Mouse (Mus musculus) midbrain, embryonic 10.5 days (tissue): ENCODE measurements around the gene Jsrp1. TPM values are rescaled to one million over a fixed set of nuclear protein-coding genes. Genes with fewer than 3 reads are reported as not detected.
"Not testable (repeated sequence)": the region's sequence is repeated elsewhere in the genome, so short reads cannot be mapped to it uniquely, and the experiment has no call there.

ENCODE experiments used
- DNase-seq: peaks from one replicate; pipeline ENCODE4 v3.0.0-alpha.2; 2017; ENCODE audit warnings: low spot score
- H3K27ac ChIP-seq: fragments of 300-500 bp; sonication (generic); replicated peaks from 2 replicates; pipeline ENCODE4 v1.5.1; 2016; ENCODE audit warnings: mild to moderate bottlenecking
- H3K27me3 ChIP-seq: fragments of 300-500 bp; sonication (generic); 2 replicates; pipeline ENCODE4 v1.6.1; 2016; ENCODE audit warnings: low read depth, mild to moderate bottlenecking; ENCODE audit not compliant: poor library complexity, severe bottlenecking
- H3K36me3 ChIP-seq: fragments of 300-500 bp; sonication (generic); 2 replicates; pipeline ENCODE4 v1.6.1; 2016; ENCODE audit warnings: mild to moderate bottlenecking, moderate library complexity
- H3K4me1 ChIP-seq: fragments of 300-500 bp; sonication (generic); 2 replicates; pipeline ENCODE4 v1.6.1; 2016
- H3K4me3 ChIP-seq: fragments of 300-500 bp; sonication (generic); 2 replicates; pipeline ENCODE4 v1.5.1; 2016; ENCODE audit warnings: mild to moderate bottlenecking, moderate library complexity
- H3K9me3 ChIP-seq: fragments of 300-500 bp; sonication (generic); replicated peaks from 2 replicates; pipeline ENCODE4 v1.6.1; 2016; ENCODE audit warnings: mild to moderate bottlenecking
- WGBS: fragments of 180-500 bp; shearing (Covaris S2); methylation state at CpG from one replicate; pipeline ENCODE4 v1.1.7; 2016; 5-methylcytosine and 5-hydroxymethylcytosine counted together
- polyA plus RNA-seq: library from polyadenylated mRNA; unstranded; fragments of >200 nt; fragmentation: Nextera tagmentation; extraction: Ambion mirVana; gene quantifications from 2 replicates; pipeline ENCODE4 v1.2.1, GENCODE M21; 2016

Jsrp1 gene
- polyA plus RNA-seq, 1 experiment from 2014 or later, result 0.44 TPM

DNA sequence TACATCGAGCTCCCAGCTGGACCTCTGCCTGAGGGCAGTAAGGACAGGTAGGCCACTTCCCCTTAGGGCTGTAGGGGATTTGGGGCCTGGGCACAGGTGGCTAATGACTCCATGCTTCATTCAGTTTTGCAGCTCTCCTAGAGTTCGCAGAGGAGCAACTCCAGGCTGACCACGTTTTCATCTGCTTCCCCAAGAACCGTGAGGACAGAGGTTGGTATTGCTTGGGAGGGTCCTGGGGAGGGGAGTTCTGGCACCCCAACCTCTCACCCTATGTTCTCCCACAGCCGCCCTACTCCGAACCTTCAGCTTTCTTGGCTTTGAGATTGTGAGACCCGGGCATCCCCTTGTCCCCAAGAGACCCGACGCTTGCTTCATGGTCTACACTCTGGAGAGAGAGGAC is 15.3 kb upstream of the Jsrp1 start:
- Histone ChIP-seq H3K4me3 (peak overlapping the region; percentile 93), H3K4me1 (peaks cover 66% of the 10 kb centered on the region), H3K36me3 (peaks cover 31% of the 10 kb centered on the region)
- not testable (repeated sequence) for H3K9me3 ChIP-seq, H3K27me3 ChIP-seq, DNase-seq, H3K27ac ChIP-seq
- WGBS, result 87% methylated on average over 9 of the region's 9 CpGs

DNA sequence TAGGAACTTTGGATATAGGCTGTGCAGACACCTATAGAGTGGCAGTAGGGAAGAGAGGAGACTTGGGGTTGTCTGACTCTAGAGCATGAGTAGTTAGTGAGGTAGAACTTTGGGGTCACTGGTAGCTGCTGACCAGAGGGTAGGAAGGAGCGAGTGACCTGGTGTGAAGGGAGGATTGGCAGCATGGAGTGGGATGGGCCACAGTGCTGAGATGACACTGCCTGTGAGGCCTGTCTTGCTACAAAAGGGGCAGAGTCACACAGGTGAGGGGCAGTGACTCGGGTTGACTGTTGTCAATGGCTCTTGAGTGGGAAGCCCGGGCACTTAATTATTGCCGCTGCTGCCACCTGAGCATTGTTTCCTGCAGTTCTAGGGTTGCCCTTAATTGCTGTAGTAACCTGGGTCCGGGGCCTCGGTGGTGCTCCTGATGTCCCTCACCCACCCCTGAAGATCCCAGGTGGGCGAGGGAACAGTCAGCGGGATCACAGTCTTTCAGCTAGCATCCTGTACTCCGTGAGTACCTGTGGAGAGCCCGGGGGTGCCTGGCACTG is 14.6 kb upstream of the Jsrp1 start:
- H3K4me1 ChIP-seq, result peaks cover 60% of the 10 kb centered on the region
- no peak for DNase-seq
- H3K27ac ChIP-seq, result no peak overlapping the region
- H3K9me3 ChIP-seq, result no peaks in the 10 kb centered on the region
- H3K4me3 ChIP-seq, result peak overlapping the region; percentile 93
- 90% methylated on average over 10 of the region's 10 CpGs for WGBS
- peaks cover 31% of the 10 kb centered on the region for H3K36me3 ChIP-seq
- peaks cover 2% of the 10 kb centered on the region; the same call in 1 of the 2 replicates for H3K27me3 ChIP-seq

DNA sequence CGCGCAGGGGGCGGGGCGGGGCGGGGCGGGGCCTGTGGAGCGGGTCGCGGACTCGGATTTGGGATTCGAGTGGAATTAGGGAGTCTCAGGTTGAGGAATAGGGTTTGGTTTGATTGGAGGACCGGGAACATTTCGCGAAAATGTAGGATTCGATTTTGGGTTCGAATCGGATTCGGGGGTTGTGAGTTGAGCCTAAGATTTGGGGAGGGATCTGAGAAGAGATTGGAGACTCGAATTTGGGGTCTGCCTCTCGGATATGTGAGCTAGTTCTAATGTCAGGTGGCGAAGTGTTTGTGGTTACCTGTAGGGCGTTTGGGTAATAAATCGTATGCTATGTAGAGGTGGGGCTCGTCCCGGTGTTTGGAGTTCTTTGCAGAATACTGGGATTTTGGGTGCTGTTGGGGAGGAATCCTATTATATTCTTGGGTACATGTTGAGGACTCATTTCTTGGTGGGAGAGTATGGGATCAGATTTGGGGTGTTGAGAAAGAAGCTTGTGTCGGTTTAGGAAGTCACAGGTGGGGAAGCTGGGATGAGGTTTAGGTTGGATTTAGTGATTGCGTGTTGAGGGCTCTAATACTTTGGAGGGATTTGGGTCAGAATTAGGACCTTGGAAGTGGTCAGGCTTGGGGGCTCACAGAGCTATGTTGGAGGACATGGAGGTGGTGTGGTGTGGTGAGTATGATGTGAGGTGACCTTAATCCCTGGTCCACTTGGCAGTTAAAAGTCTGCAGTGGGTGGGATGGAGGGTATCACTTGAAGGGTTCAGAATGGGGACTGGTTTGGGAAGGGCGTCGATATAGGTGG is 14.0 kb upstream of the Jsrp1 start:
- DNase-seq, result no peak
- Histone ChIP-seq H3K36me3 (peaks cover 31% of the 10 kb centered on the region), H3K4me1 (peaks cover 53% of the 10 kb centered on the region), H3K27ac (peak overlapping the region; percentile 96), H3K27me3 (no peaks in the 10 kb centered on the region), H3K4me3 (peak overlapping the region; percentile 93), H3K9me3 (no peaks in the 10 kb centered on the region)
- WGBS, result 8% methylated on average over 29 of the region's 29 CpGs

DNA sequence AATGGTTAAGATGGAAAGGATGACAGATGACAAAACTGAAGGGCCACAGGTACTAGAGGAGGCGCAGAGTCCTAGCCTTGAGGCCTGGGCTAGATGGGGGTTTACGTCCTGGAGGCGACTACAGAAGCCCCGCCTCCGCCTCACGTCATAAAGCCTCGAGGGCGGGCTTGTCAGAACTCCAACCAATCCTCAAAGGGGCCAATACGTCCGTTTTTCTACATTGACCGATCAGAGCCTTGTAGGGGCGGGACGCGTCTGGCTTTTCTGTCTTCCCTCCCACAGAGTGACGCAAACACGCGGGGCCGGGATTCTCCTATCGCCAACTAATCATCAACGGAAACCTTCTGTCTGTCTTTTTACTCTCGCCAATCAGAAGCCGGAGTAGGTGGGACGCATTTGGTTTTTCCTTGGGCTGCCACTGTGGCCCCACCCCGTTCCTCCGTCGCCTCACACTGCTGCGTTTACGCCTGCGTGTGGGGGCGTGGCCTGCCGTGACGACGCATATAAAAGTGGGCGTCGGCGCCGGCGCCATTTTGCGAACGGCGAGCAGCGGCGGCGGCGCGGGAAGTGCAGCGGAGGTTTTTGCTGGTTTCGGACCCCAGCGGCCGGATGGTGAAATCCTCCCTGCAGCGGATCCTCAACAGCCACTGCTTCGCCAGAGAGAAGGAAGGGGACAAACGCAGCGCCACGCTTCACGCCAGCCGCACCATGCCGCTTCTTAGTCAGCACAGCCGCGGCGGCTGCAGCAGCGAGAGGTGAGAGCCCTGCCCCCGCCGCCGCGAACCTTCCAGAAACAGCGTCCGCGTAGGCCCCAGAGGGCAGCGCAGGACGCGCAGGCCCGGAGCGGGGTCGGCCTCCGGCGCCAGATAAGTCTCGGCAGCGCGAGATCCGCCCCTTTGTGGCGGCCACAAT is 13.1 kb upstream of the Jsrp1 start, which contains the start of gene Oaz1:
Gene Oaz1 (plus strand): TSS at position 506 of the 912 bp plus-strand sequence.
- H3K27me3 ChIP-seq, result no peaks in the 10 kb centered on the region
- under 1% methylated on average over 80 of the region's 82 CpGs for WGBS
- DNase-seq, result peak; percentile 98
- H3K9me3 ChIP-seq, result no peaks in the 10 kb centered on the region
- H3K36me3 ChIP-seq, result peaks cover 31% of the 10 kb centered on the region
- H3K27ac ChIP-seq, result peak within 1 kb of the TSS; percentile 96
- H3K4me3 ChIP-seq, result peak within 1 kb of the TSS; percentile 93
- peaks cover 45% of the 10 kb centered on the region for H3K4me1 ChIP-seq

DNA sequence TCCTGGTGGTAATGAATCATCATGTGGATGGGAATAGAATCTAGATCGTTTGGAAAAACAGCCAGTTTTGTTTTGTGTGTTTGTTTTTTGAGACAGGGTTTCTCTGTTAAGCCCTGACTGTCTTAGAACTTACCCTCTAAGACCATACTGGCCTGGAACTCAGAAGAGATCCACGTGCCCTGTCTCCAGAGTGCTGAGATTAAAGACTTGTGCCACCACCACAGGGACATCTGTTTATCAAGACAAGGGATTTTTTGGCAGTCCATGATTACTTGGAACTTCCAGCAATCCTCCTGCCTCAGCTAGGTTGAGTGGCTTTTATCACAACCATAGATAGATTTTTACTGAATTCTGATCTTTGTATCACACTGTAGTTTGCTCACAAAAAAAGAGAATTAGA is 11.5 kb upstream of the Jsrp1 start:
- no peak for DNase-seq
- 85% methylated on average over 2 of the region's 2 CpGs for WGBS
- Histone ChIP-seq H3K4me1 (peaks cover 29% of the 10 kb centered on the region), H3K36me3 (peaks cover 21% of the 10 kb centered on the region), H3K27ac (no peak overlapping the region), H3K9me3 (no peaks in the 10 kb centered on the region), H3K27me3 (no peaks in the 10 kb centered on the region), H3K4me3 (no peak overlapping the region)

DNA sequence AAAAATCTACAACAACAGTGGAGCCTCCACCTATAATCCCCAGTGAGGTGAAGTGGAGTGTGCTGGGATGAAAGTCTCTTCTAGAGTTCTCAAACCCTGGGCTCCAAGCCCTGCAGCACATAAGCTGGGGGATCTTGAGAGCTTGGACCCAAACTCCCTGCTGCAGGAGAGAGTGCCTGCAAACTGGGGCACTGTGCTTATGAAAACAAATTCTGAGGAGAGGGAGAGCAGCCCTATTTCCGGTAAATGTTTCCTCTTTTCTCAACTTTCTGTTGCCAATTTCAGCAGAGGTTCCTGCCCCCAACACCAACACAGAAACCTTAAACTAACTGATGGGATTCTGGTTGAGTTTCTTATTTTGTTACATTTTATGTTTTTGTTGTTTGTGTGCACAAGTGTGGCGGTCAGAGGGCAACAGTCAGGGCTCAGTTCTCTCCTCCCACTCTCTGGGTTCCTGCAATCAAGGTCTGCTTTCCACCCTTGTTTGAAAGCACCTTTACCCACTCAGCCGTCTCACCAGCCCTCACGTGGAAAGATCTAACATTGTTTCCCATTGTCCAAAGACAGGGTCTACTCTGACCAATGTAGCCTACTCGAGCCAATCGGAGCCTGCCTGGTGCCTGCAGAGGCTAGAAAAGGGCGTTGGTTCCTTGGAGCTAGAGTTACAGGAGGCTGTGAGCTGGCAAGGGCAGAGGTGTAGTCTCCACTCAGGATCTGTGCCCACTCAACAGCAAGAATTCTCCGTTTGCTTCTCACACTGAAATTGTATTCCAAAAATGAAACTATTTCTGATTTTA is 10.7 kb upstream of the Jsrp1 start:
- 0 out of 2 replicates have a peak overlapping the region, but pooled peaks have one; percentile 9 for H3K4me3 ChIP-seq
- H3K27ac ChIP-seq, result no peak overlapping the region
- no peak for DNase-seq
- 72% methylated on average over 8 of the region's 8 CpGs for whole genome bisulfite sequencing
- H3K9me3 ChIP-seq, result no peaks in the 10 kb centered on the region
- H3K36me3 ChIP-seq, result peaks cover 13% of the 10 kb centered on the region
- no peaks in the 10 kb centered on the region for H3K27me3 ChIP-seq
- H3K4me1 ChIP-seq, result peaks cover 22% of the 10 kb centered on the region

DNA sequence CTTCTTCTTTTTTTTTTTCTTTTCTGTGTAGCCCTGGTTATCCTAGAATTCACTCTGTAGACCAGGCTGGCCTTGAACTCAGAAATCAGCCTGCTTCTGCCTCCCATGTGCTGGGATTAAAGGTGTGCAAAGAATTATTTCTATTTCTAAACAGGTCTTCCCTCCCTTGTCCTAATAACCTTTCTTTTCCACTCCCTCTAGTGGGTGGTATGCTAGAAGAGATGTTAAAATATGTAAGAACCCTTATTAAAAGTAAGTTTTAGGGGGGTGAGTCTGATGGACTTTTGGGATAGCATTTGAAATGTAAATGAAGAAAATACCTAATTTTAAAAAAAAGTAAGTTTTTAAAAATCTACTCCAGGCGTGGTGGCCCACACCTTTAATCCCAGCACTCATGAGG is 10.0 kb upstream of the Jsrp1 start:
- peaks cover 8% of the 10 kb centered on the region for H3K36me3 ChIP-seq
- no peak overlapping the region for H3K27ac ChIP-seq
- H3K4me1 ChIP-seq, result peaks cover 18% of the 10 kb centered on the region
- DNase-seq, result no peak
- H3K27me3 ChIP-seq, result no peaks in the 10 kb centered on the region
- no peak overlapping the region for H3K4me3 ChIP-seq
- whole genome bisulfite sequencing, result 91% methylated on average over 1 of the region's 1 CpGs
- no peaks in the 10 kb centered on the region for H3K9me3 ChIP-seq

DNA sequence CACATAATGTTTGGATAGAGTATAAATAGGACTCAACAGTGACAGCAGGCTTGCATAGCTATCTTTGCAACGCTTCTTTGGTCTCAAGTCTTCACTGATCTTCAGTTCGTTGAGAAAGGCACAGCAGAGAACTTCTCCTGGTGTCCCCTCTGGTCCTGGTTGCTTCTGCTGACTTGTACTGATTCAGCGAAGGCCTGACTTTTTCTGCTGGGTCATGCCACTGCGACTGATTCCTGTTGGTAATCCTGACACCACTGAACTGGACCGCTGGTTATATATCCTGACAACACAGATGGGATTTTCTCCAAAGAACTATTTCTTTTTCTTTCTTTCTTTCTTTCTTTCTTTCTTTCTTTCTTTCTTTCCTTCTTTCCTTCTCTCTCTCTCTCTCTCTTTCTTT is 9.2 kb upstream of the Jsrp1 start:
- no peak for DNase-seq
- H3K9me3 ChIP-seq, result no peaks in the 10 kb centered on the region
- H3K27me3 ChIP-seq, result no peaks in the 10 kb centered on the region
- H3K27ac ChIP-seq, result no peak overlapping the region
- H3K36me3 ChIP-seq, result no peaks in the 10 kb centered on the region
- 94% methylated on average over 5 of the region's 5 CpGs for WGBS
- H3K4me3 ChIP-seq, result no peak overlapping the region
- peaks cover 10% of the 10 kb centered on the region for H3K4me1 ChIP-seq

DNA sequence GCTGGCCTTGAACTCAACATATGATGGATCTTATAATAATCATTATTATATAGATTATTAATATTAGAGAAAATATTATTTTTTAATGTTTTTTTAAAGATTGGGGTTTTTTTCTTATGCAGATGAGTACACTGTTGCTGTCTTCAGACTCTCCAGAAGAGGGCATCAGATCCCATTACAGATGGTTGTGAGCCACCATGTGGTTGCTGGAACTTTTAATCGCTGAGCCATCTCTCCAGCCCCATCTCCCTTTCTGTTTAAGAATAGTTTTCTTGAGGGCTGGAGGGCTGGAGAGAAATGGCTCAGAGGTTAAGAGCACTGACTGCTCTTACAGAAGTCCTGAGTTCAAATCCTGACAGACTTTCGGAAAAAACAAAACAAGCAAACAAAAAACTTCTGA is 8.7 kb upstream of the Jsrp1 start:
- Histone ChIP-seq H3K4me1 (peaks cover 7% of the 10 kb centered on the region; the same call in 1 of the 2 replicates), H3K4me3 (no peak overlapping the region), H3K27me3 (no peaks in the 10 kb centered on the region), H3K36me3 (no peaks in the 10 kb centered on the region), H3K27ac (no peak overlapping the region), H3K9me3 (no peaks in the 10 kb centered on the region)
- WGBS, result 33% methylated on average over 2 of the region's 2 CpGs
- no peak for DNase-seq

DNA sequence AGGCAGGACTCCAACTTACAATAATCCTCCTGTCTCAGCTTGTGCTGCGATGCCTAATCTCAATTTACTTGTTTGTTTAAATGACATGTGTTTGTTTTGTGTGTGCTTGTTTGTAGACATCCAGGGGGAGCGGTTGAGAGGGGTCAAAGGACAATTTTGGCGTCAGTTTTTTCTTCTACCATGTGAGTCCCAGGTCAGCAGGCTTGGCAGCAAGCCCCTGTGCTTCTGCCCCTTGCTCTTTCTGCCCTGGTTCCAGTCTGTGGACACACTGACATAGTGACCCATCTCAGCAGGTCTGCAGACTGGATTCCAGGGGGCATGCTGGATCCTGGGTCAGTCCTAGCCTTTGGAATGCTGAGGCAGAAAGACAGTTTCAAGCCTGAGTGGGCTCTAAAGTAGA is 6.1 kb upstream of the Jsrp1 start:
- Histone ChIP-seq H3K4me3 (no peak overlapping the region), H3K9me3 (no peaks in the 10 kb centered on the region), H3K4me1 (no peaks in the 10 kb centered on the region), H3K36me3 (no peaks in the 10 kb centered on the region), H3K27me3 (no peaks in the 10 kb centered on the region), H3K27ac (no peak overlapping the region)
- no peak for DNase-seq
- WGBS, result 54% methylated on average over 3 of the region's 3 CpGs

DNA sequence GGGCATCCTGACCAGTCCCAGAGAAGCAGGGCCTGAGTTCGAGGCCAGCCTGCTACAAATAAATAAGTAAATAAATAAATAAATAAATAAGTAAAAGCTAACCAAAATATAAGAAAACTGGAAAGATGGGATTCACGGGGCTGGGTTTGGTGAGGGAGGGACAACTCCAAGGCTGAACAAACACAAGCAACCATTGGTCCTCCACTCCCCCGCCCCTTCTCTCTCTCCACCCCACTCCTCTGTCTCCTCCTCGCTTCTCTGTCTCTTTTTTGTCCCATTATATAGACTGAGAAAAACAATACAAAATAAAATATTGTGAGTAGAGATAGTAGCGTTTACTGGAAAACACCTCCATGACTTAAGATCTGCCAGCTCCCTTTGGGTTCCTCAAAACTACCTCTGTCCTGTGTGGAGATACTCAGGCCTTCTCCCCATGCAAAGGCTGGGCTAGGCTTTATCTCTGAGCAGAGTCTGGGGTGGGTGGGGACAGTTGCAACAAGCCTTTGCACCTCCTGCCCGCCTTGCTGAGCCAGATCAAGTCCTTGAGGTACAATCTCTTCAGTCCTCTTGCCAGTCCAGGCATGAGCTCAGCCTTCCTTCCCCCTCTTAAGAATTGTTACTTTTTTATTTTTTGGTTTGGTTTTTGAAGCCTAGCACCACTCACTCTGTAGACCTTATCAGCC is 5.4 kb upstream of the Jsrp1 start:
- Histone ChIP-seq H3K27ac (no peak overlapping the region), H3K9me3 (no peaks in the 10 kb centered on the region), H3K4me1 (no peaks in the 10 kb centered on the region), H3K27me3 (no peaks in the 10 kb centered on the region), H3K36me3 (no peaks in the 10 kb centered on the region), H3K4me3 (no peak overlapping the region)
- DNase-seq, result no peak
- WGBS, result 61% methylated on average over 6 of the region's 6 CpGs

DNA sequence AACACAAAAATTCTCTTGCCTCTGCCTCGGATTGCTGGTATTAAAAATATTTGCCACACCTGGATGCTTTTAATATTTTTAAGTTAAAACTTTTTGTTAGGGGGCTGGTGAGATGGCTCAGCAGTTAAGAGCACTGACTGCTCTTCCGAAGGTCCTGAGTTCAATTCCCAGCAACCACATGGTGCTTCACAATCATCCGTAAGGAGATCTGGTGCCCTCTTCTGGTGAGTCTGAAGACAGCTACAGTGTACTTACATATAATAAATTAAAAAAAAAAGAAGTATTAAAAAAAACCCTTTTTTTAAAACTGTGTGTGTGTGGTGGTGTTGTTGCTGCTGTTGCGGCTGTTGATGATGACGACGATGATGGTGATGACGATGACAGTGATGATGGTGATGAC is 4.7 kb upstream of the Jsrp1 start:
- H3K36me3 ChIP-seq, H3K27ac ChIP-seq, H3K9me3 ChIP-seq, H3K4me3 ChIP-seq, H3K27me3 ChIP-seq, H3K4me1 ChIP-seq, DNase-seq: not testable (repeated sequence)
- 82% methylated on average over 7 of the region's 7 CpGs for WGBS
